Mouse (Mus musculus) cortical plate, adult 2 months (tissue): ENCODE data around the gene Znfx1. TPM values are rescaled to one million over a fixed set of nuclear protein-coding genes. Genes with fewer than 3 reads are reported as not detected.
A peak's percentile ranks its signal among the peaks of the same experiment; 100 is the strongest.

Source experiments
- H3K27ac ChIP-seq: fragments of 200-500 bp; 2 replicates; pipeline ENCODE4 v1.5.1; 2012; ENCODE audit warnings: low read length, control low read depth, inconsistent platforms; ENCODE audit not compliant: insufficient read depth
- H3K4me1 ChIP-seq: fragments of 200-500 bp; 2 replicates; pipeline ENCODE4 v1.6.1; 2011; ENCODE audit warnings: low read length; ENCODE audit not compliant: control insufficient read depth, insufficient read depth
- H3K4me3 ChIP-seq: fragments of 200-500 bp; 2 replicates; pipeline ENCODE4 v1.5.1; 2011; ENCODE audit warnings: mild to moderate bottlenecking, low read length, control low read depth; ENCODE audit not compliant: insufficient read depth
- CTCF ChIP-seq: fragments of 200-500 bp; IDR thresholded peaks from 2 replicates; pipeline ENCODE4 v1.5.1; 2011; ENCODE audit warnings: mild to moderate bottlenecking, control low read depth, low read length; ENCODE audit not compliant: insufficient read depth; ENCODE audit errors: extremely low read depth
- POLR2A ChIP-seq: fragments of 200-500 bp; IDR thresholded peaks from 2 replicates; pipeline ENCODE4 v1.6.1; 2011; ENCODE audit warnings: mild to moderate bottlenecking, low read length, control low read depth; ENCODE audit not compliant: insufficient read depth; ENCODE audit errors: extremely low read depth
- polyA plus RNA-seq: library from polyadenylated mRNA; depleted of rRNA; stranded (reverse); fragments of >200 nt; gene quantifications from 2 replicates; pipeline ENCODE4 v1.2.3, GENCODE M21; 2012; rRNA removed

The Znfx1 gene
- polyA plus RNA-seq: 35.1 and 37.1 TPM in 2 replicates

DNA sequence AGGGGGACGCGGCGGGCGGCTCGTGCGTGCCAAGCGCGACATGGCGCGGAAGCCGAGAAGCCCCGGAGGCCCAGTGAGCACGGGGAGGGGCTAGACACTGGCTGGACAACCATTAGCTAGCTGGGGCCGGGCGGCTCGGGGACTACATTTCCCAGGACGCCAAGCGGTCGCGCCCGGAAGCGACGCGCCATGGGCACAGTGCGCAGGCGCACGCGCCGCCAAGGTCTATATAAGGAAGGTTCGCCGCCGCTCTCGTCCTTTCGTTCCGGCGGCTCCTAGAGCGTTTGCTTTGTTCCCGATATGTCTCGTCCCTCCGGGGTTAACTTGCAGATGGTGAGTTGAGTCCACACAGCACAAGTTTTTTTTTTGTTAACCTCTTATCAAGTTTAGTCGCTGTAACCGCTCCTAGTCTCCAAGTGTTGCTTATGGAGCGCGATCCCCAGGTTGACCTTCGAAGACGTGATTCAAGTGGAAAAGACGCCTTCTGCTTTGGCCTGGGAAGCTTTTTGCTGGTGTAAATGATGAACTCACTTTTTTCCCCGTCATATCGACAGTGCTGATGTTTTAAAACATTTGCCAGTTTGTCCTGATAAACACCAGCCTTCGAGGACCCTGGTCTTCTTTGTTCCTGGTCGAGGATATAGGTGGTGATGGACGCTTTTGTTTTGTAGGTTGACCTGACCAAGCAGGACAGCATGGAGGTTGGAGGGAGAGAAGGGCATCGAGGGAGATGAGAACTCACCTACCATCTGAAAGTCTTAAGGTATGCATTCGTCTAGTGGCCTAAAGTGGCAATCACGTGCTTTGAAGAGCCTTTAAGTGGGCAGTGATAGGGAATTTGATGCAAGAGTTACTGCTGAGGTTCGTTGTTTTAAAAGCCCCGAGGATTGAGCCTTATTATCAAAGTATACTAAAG, at the start of gene Znfx1:
TSS of gene Znfx1 (minus strand) at position 51 of the 916 bp plus-strand sequence.
- Histone ChIP-seq H3K27ac (peak within 1 kb of the TSS; percentile 97), H3K4me3 (peak within 1 kb of the TSS; percentile 89), H3K4me1 (peaks cover 7% of the 10 kb centered on the region)
- TF ChIP-seq POLR2A (peak; percentile 100), CTCF (no peak)

GRCm38 (mm10) chr2:167112259-167112658, 49.4 kb upstream of the Znfx1 start:
- Histone ChIP-seq H3K27ac (no peak overlapping the region), H3K4me3 (no peak overlapping the region), H3K4me1 (peaks cover 5% of the 10 kb centered on the region; the same call in 1 of the 2 replicates)
- TF ChIP-seq CTCF (no peak), POLR2A (no peak)

DNA sequence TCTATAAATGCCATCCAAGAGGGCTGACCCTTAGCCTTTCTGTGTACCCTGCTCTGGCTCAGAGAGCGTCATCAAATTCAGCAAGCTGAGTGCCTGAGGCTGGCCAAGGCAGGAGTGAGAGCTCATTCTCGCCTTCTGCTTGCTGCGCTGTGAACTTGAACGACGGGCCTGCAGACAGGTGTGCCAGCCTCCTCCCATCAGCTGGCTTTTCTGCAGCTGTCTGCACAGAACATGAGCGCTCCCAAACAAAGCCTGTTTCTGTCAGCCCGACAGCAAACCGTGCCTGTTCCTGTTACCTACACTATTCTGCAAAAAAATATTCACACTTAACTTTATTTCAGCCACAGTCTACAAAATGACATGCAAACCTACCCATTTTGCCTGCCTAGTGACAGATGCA, 46.7 kb upstream of the Znfx1 start:
- no peak overlapping the region for H3K27ac ChIP-seq
- TF ChIP-seq POLR2A (no peak), CTCF (no peak)
- no peak overlapping the region for H3K4me3 ChIP-seq
- peaks cover 5% of the 10 kb centered on the region; the same call in 1 of the 2 replicates for H3K4me1 ChIP-seq

GRCm38 (mm10) chr2:167103546-167103945, 40.7 kb upstream of the Znfx1 start:
- no peak overlapping the region for H3K4me3 ChIP-seq
- TF ChIP-seq CTCF: no peak
- no peak for TF ChIP-seq POLR2A
- no peak overlapping the region for H3K27ac ChIP-seq
- H3K4me1 ChIP-seq: no peaks in the 10 kb centered on the region

GRCm38 (mm10) chr2:167101743-167102441, 39.1 kb upstream of the Znfx1 start:
- no peak overlapping the region for H3K27ac ChIP-seq
- TF ChIP-seq POLR2A (no peak), CTCF (no peak)
- no peak overlapping the region for H3K4me3 ChIP-seq
- no peaks in the 10 kb centered on the region for H3K4me1 ChIP-seq

DNA sequence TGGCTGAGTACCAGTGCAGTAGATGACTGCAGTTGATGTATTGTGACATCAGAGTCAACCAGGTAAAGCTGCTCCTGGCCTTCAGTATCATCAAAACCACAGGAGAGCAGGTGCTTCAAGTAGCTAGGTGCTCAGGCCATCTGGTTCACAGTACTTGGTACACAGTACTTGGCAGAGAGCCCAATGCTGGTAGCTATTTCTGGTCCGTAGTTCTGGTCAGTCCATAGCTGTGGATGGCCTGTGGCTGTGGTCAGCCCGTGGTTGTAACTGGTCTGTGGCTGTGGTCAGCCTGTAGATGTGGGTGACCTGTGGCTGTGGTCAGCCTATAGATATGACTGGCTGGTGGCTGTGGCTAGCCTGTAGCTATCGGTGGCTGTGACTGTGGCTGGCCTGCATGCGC, 31.9 kb upstream of the Znfx1 start:
- no peak for TF ChIP-seq CTCF

GRCm38 (mm10) chr2:167093171-167093900, 30.5 kb upstream of the Znfx1 start:
- Histone ChIP-seq H3K4me1 (no peaks in the 10 kb centered on the region), H3K4me3 (no peak overlapping the region)
- TF ChIP-seq CTCF: no peak
- TF ChIP-seq POLR2A: no peak

More for the DNA sequence above, 31.9 kb upstream of the Znfx1 start:
- Histone ChIP-seq H3K27ac (no peak overlapping the region), H3K4me1 (no peaks in the 10 kb centered on the region), H3K4me3 (no peak overlapping the region)

DNA sequence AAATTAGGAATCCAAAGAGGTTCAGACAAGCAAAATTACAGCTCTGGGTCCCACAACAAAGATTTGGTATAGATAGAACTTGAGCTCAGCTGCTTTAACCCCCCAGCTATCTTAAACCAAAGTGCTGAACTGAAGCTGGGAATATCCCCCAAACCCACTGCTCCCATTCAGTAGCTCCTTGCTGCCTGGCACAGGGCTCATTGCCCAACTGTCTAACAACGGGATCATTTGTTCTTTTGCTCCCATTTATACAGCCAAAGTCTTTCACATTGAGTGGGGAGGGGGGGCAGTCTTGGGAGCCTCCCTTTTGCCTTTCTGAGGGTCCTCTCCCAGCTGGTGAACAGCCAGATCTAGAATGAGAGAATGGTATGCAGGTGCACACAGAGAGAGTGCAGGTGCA, 27.5 kb upstream of the Znfx1 start:
- no peak overlapping the region for H3K4me3 ChIP-seq
- H3K27ac ChIP-seq: no peak overlapping the region
- TF ChIP-seq POLR2A (no peak), CTCF (no peak)
- no peaks in the 10 kb centered on the region for H3K4me1 ChIP-seq

More at GRCm38 (mm10) chr2:167093171-167093900, 30.5 kb upstream of the Znfx1 start:
- no peak overlapping the region for H3K27ac ChIP-seq

- no peak overlapping the region for H3K27ac ChIP-seq
- H3K4me3 ChIP-seq: no peak overlapping the region
- no peak for TF ChIP-seq CTCF
- no peak for TF ChIP-seq POLR2A
- H3K4me1 ChIP-seq: no peaks in the 10 kb centered on the region
Observed at GRCm38 (mm10) chr2:167086836-167087235, 24.0 kb upstream of the Znfx1 start.

DNA sequence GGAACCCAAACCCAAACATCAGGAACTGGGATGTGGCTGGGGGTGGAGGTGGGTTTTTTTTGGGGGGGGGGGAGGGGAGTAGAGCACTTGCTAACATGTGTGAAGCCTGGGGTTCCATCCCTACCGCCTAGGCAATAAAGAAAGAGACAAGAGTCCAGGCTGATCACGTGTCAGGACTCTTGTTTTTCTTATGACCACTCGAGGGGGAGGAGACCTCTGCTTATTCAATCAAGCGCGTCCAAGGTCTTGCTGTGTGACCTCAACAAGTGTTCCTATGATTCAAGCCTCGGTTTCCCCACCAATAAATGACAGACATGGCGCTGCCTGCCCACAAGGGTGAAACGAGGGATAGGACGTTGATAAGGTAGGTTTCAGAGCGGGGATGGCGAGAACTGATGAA, 23.3 kb upstream of the Znfx1 start:
- Histone ChIP-seq H3K27ac (no peak overlapping the region), H3K4me1 (no peaks in the 10 kb centered on the region; the same call in 1 of the 2 replicates)
- no peak for TF ChIP-seq POLR2A
- no peak for TF ChIP-seq CTCF

More for the DNA sequence above, 23.3 kb upstream of the Znfx1 start:
- H3K4me3 ChIP-seq: no peak overlapping the region
